Comparison of ENCODE assay signal across 12 mouse cellular contexts in the genomic region with DNA sequence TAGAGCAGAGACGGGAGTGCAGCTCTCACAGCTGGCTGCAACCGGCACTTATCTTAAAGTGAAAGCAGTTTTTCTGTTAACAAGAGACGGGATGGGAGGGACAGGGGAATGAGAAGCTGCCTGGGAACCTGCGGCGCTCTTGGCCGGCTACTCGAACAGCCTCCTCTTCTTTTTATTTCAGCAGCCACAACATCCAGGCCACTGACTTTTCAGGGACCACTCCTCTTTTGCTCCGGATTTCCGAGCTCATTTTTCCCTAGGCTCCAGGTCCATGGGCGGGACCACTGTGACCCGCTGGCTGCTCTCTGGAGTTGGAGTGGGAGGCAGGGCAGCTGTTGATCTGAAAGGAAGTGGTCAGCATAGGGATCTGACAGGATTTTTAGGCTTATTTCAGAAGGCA. TPM values are rescaled to one million over a fixed set of nuclear protein-coding genes. Genes with fewer than 3 reads are reported as not detected.
"Had no signal": no experiment of that assay in that cellular context is flagged by ENCODE, and none has a peak within 500 bp of the region (broad histone marks: within the 10 kb centered on the region; RNA-seq: fewer than 3 reads in every experiment).

No protein-coding gene starts in this region.

RNA-seq across cellular contexts. Expression of gene Gstp3, which starts 5.1 kb away (rescaled TPM):
- polyA plus RNA-seq: forebrain, embryonic 16.5 days; frontal cortex, adult 2 months; heart, embryonic 10.5 days; heart, embryonic 14.5 days; hindbrain, embryonic 11.5 days; hindbrain, embryonic 13.5 days; hindbrain, embryonic 15.5 days; hindbrain, postnatal 0 days; limb, embryonic 10.5 days; limb, embryonic 12.5 days had no signal

RNA-seq across cellular contexts. Expression of gene Cabp2, which starts 16.9 kb away (rescaled TPM):
- polyA plus RNA-seq: forebrain, embryonic 16.5 days; frontal cortex, adult 2 months; gonadal fat pad, adult 2 months; heart, embryonic 10.5 days; heart, embryonic 14.5 days; hindbrain, embryonic 11.5 days; hindbrain, embryonic 13.5 days; hindbrain, embryonic 15.5 days; hindbrain, postnatal 0 days; limb, embryonic 10.5 days; limb, embryonic 12.5 days; limb, embryonic 14.5 days had no signal
